Mouse (Mus musculus): ENCODE measurements around the gene Csk. TPM values are rescaled to one million over a fixed set of nuclear protein-coding genes. Genes with fewer than 3 reads are reported as not detected.

Gene Csk
- total and polyA plus RNA-seq, 3 experiments: 118 to 332 (median 151) TPM

DNA sequence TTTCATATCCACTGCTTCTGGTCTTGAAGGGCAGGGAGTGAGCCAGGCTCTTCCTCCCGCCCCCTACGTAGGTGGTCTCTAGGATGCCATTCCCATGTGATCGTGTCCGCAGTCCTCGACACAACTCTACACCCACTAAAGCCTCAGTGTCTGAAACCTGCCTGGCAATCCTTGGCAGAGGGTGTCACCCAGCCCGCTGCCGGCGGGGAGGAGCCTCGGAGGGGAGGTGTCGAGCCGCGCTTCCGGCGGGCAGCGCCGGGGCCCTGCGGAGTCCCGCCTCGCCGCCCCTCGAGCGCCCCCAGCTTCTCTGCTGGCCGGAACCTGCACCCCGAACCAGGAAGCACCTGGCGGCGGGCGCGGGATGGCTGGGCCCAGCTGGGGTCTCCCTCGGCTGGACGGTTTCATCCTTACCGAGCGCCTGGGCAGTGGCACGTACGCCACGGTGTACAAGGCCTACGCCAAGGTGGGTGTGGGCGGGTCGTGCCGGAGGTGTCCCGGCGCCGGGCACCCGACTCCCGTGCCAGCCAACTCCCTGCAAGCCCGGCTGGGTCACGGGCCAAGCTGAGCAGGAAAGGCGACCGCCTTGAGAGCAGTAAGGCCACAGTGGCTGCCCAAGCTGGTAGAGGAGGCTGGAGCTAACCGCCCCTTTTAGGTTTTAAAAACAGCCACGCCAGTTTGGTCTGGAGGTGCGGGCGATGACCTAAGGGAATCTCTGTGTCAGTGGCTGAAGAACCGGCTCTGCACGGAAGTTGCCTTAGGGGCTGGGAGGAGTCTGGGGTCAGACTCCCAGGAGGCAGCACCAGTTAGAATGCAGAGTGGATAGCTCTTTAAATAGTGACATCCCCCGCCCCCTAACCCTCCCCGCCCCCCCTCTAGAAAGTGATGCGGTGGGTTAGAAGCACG is 64.0 kb downstream of the Csk start, which contains the start of gene Ulk3:
Gene Ulk3, plus strand, starts transcription at position 229 of the 903 bp plus-strand sequence.
- ATAC-seq (ENCODE audit: extremely low read depth, insufficient number of reproducible peaks, low FRiP score, poor library complexity, severe bottlenecking): peak; percentile 69
- H3K4me3 ChIP-seq (ENCODE audit: low read depth, low read length): peak within 1 kb of the TSS; percentile 87
- peaks cover 29% of the 10 kb centered on the region for H3K4me1 ChIP-seq (ENCODE audit: insufficient read depth, low read depth, low read length)
- H3K9me3 ChIP-seq (replicated peaks): no peaks in the 10 kb centered on the region
- H3K27me3 ChIP-seq (ENCODE audit: insufficient read depth, low read length): no peaks in the 10 kb centered on the region
- TF ChIP-seq GATA1 (IDR thresholded peaks at IDR 0.05; ENCODE audit: borderline replicate concordance, low read length) (no peak), CTCF (IDR thresholded peaks at IDR 0.05; ENCODE audit: low read depth, low read length) (no peak), GATA2 (IDR thresholded peaks at IDR 0.05; ENCODE audit: borderline replicate concordance, low read depth, low read length) (no peak), TAL1 (conservative IDR thresholded peaks at IDR 0.05; ENCODE audit: low read depth, low read length) (no peak), POLR2AphosphoS5 (IDR thresholded peaks at IDR 0.05; ENCODE audit: insufficient replicate concordance, low read depth, low read length) (no peak)
- DNase-seq (ENCODE audit: low spot score): peak; percentile 87
- peaks cover 79% of the 10 kb centered on the region for H3K36me3 ChIP-seq (replicated peaks)

DNA sequence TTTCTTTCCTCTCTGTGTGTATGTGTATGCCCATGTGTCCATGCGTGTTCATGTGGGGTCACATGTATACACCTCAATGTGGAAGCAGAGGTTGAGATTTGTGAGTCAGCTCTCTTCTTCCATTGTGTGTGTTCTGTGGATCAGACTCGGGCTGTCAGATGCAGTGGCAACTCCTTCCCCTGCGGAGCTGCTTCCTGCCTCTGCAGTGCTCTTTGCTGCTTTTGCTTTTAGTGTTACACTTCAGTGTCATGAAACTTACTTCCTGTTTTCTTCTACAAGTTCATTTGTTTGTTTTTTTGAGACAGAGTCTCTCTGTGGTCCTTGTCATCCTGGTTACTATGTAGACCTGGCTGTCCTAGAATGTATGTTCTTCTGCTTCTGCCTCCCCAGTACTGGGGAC is 68.4 kb downstream of the Csk start:
- Histone ChIP-seq H3K9me3 (replicated peaks) (no peaks in the 10 kb centered on the region), H3K4me3 (ENCODE audit: low read depth, low read length) (no peak overlapping the region), H3K27me3 (ENCODE audit: insufficient read depth, low read length) (no peaks in the 10 kb centered on the region), H3K4me1 (ENCODE audit: insufficient read depth, low read depth, low read length) (peaks cover 16% of the 10 kb centered on the region), H3K36me3 (replicated peaks) (peaks cover 81% of the 10 kb centered on the region)
- ATAC-seq (ENCODE audit: extremely low read depth, insufficient number of reproducible peaks, low FRiP score, poor library complexity, severe bottlenecking): no peak
- no peak for TF ChIP-seq TAL1 (conservative IDR thresholded peaks at IDR 0.05; ENCODE audit: low read depth, low read length)
- TF ChIP-seq POLR2AphosphoS5 (IDR thresholded peaks at IDR 0.05; ENCODE audit: insufficient replicate concordance, low read depth, low read length): no peak
- TF ChIP-seq GATA1 (IDR thresholded peaks at IDR 0.05; ENCODE audit: borderline replicate concordance, low read length): no peak
- no peak for TF ChIP-seq CTCF (IDR thresholded peaks at IDR 0.05; ENCODE audit: low read depth, low read length)
- TF ChIP-seq GATA2 (IDR thresholded peaks at IDR 0.05; ENCODE audit: borderline replicate concordance, low read depth, low read length): no peak
- DNase-seq (ENCODE audit: low spot score): no peak

DNA sequence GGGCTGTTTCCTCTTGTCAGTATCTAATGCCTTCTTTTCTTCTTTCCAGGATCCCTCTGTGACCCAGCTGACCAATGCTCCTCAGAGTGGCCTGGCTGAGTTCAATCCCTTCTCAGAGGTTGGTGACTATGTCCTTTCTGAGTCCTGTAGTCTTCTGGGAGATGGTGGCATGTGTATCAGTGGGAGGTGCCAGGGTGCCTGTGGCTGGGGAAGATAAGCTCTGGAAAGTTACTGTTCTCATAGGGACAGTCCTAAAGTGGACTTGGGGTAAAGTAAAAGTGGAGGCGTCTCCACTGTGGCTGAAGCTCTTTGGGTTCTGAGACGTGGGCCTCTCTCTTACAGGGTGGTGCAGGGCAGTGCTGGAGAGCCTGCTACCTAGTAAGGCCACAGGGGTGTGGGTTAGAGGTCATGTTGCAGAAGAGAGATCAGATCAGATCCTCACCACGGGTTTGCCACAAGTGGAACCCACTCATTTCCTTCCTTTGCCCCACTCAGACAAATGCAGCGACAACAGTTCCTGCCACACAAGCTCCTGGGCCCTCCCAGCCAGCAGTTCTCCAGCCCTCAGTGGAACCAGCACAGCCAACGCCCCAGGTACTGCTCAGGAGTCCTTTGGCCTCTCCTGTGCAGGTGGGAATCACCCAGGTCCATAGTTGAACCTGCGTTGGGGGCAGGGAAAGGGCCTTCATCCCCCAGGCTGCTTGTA is 76.1 kb downstream of the Csk start:
- no peaks in the 10 kb centered on the region for H3K27me3 ChIP-seq (ENCODE audit: insufficient read depth, low read length)
- peaks cover 87% of the 10 kb centered on the region for H3K36me3 ChIP-seq (replicated peaks)
- no peak for TF ChIP-seq CTCF (IDR thresholded peaks at IDR 0.05; ENCODE audit: low read depth, low read length)
- TF ChIP-seq GATA2 (IDR thresholded peaks at IDR 0.05; ENCODE audit: borderline replicate concordance, low read depth, low read length): no peak
- TF ChIP-seq TAL1 (conservative IDR thresholded peaks at IDR 0.05; ENCODE audit: low read depth, low read length): no peak
- peaks cover 12% of the 10 kb centered on the region; the same call in 1 of the 2 replicates for H3K4me1 ChIP-seq (ENCODE audit: insufficient read depth, low read depth, low read length)
- no peaks in the 10 kb centered on the region for H3K9me3 ChIP-seq (replicated peaks)
- no peak for ATAC-seq (ENCODE audit: extremely low read depth, insufficient number of reproducible peaks, low FRiP score, poor library complexity, severe bottlenecking)
- H3K4me3 ChIP-seq (ENCODE audit: low read depth, low read length): no peak overlapping the region
- DNase-seq (ENCODE audit: low spot score): no peak

Other genes starting within 250 kb of the Csk start
- 55.0 and 58.6 TPM in 2 replicates for gene Ppcdc, start 213.5 kb downstream of the Csk start, total RNA-seq (2014; fragmentation: Nextera tagmentation)
- 26.0 and 29.9 TPM in 2 replicates for gene Ppcdc, start 213.5 kb downstream of the Csk start, total RNA-seq (2017)
- 3.0 and 8.5 TPM in 2 replicates for gene Ppcdc, start 213.5 kb downstream of the Csk start, polyA plus RNA-seq (2012)
- gene Scamp5, start 185.6 kb downstream of the Csk start, total RNA-seq (2014; fragmentation: Nextera tagmentation): not detected in 2 replicates
- 0.22 and 0.29 TPM in 2 replicates for gene Scamp5, start 185.6 kb downstream of the Csk start, total RNA-seq (2017)
- gene Scamp5, start 185.6 kb downstream of the Csk start, polyA plus RNA-seq (2012): 0.21 and 0.22 TPM in 2 replicates
- 10.8 and 17.4 TPM in 2 replicates for gene Rpp25, start 149.6 kb downstream of the Csk start, total RNA-seq (2014; fragmentation: Nextera tagmentation)
- gene Rpp25, start 149.6 kb downstream of the Csk start, total RNA-seq (2017): 2.9 and 5.4 TPM in 2 replicates
- 5.4 and 6.2 TPM in 2 replicates for gene Rpp25, start 149.6 kb downstream of the Csk start, polyA plus RNA-seq (2012)
- 88.8 and 106 TPM in 2 replicates for gene Cox5a, start 132.4 kb downstream of the Csk start, total RNA-seq (2014; fragmentation: Nextera tagmentation)
- gene Cox5a, start 132.4 kb downstream of the Csk start, total RNA-seq (2017): 129 and 181 TPM in 2 replicates
- gene Cox5a, start 132.4 kb downstream of the Csk start, polyA plus RNA-seq (2012): 455 and 528 TPM in 2 replicates
- 8.1 and 9.5 TPM in 2 replicates for gene Fam219b, start 116.1 kb downstream of the Csk start, total RNA-seq (2014; fragmentation: Nextera tagmentation)
- 12.2 and 15.5 TPM in 2 replicates for gene Fam219b, start 116.1 kb downstream of the Csk start, total RNA-seq (2017)
- 11.3 and 16.8 TPM in 2 replicates for gene Fam219b, start 116.1 kb downstream of the Csk start, polyA plus RNA-seq (2012)
- gene Mpi, start 100.9 kb downstream of the Csk start, total RNA-seq (2014; fragmentation: Nextera tagmentation): 11.1 and 12.3 TPM in 2 replicates
- 12.1 and 12.5 TPM in 2 replicates for gene Mpi, start 100.9 kb downstream of the Csk start, total RNA-seq (2017)
- 2.5 and 4.4 TPM in 2 replicates for gene Mpi, start 100.9 kb downstream of the Csk start, polyA plus RNA-seq (2012)
- 18.0 and 26.6 TPM in 2 replicates for gene Scamp2, start 92.7 kb downstream of the Csk start, total RNA-seq (2014; fragmentation: Nextera tagmentation)
- 16.6 and 19.4 TPM in 2 replicates for gene Scamp2, start 92.7 kb downstream of the Csk start, total RNA-seq (2017)
- gene Scamp2, start 92.7 kb downstream of the Csk start, polyA plus RNA-seq (2012): 7.4 and 19.2 TPM in 2 replicates
- gene Ulk3, start 64.2 kb downstream of the Csk start, total RNA-seq (2014; fragmentation: Nextera tagmentation): 14.1 and 14.3 TPM in 2 replicates
- gene Ulk3, start 64.2 kb downstream of the Csk start, total RNA-seq (2017): 10.0 and 10.5 TPM in 2 replicates
- 3.3 and 3.4 TPM in 2 replicates for gene Ulk3, start 64.2 kb downstream of the Csk start, polyA plus RNA-seq (2012)
- not detected in 2 replicates for gene Cplx3, start 47.4 kb downstream of the Csk start, total RNA-seq (2014; fragmentation: Nextera tagmentation)
- gene Cplx3, start 47.4 kb downstream of the Csk start, total RNA-seq (2017): 0.11 TPM in 1 of 2 replicates, not detected in the other
- not detected in 2 replicates for gene Cplx3, start 47.4 kb downstream of the Csk start, polyA plus RNA-seq (2012)
- not detected in 2 replicates for gene Lman1l, start 32.9 kb downstream of the Csk start, total RNA-seq (2014; fragmentation: Nextera tagmentation)
- gene Lman1l, start 32.9 kb downstream of the Csk start, total RNA-seq (2017): not detected in 2 replicates
- gene Lman1l, start 32.9 kb downstream of the Csk start, polyA plus RNA-seq (2012): not detected in 2 replicates
- gene Cyp1a2, start 30.1 kb upstream of the Csk start, total RNA-seq (2014; fragmentation: Nextera tagmentation): not detected in 2 replicates
- not detected in 2 replicates for gene Cyp1a2, start 30.1 kb upstream of the Csk start, total RNA-seq (2017)
- gene Cyp1a2, start 30.1 kb upstream of the Csk start, polyA plus RNA-seq (2012): not detected in 2 replicates
- gene Cyp1a1, start 34.3 kb upstream of the Csk start, total RNA-seq (2014; fragmentation: Nextera tagmentation): not detected in 2 replicates
- gene Cyp1a1, start 34.3 kb upstream of the Csk start, total RNA-seq (2017): not detected in 2 replicates
- not detected in 2 replicates for gene Cyp1a1, start 34.3 kb upstream of the Csk start, polyA plus RNA-seq (2012)
- 11.6 and 13.2 TPM in 2 replicates for gene Edc3, start 54.9 kb upstream of the Csk start, total RNA-seq (2014; fragmentation: Nextera tagmentation)
- 5.7 and 5.9 TPM in 2 replicates for gene Edc3, start 54.9 kb upstream of the Csk start, total RNA-seq (2017)
- 9.5 and 9.8 TPM in 2 replicates for gene Edc3, start 54.9 kb upstream of the Csk start, polyA plus RNA-seq (2012)
- 95.9 and 119 TPM in 2 replicates for gene Clk3, start 112.2 kb upstream of the Csk start, total RNA-seq (2014; fragmentation: Nextera tagmentation)
- gene Clk3, start 112.2 kb upstream of the Csk start, total RNA-seq (2017): 53.8 and 56.8 TPM in 2 replicates
- 33.0 and 36.9 TPM in 2 replicates for gene Clk3, start 112.2 kb upstream of the Csk start, polyA plus RNA-seq (2012)
- gene Arid3b, start 183.2 kb upstream of the Csk start, total RNA-seq (2014; fragmentation: Nextera tagmentation): 16.7 and 19.5 TPM in 2 replicates
- gene Arid3b, start 183.2 kb upstream of the Csk start, total RNA-seq (2017): 6.1 and 7.2 TPM in 2 replicates
- 4.0 and 7.4 TPM in 2 replicates for gene Arid3b, start 183.2 kb upstream of the Csk start, polyA plus RNA-seq (2012)

All from G1E (cell line).